ENCODE assay signal across 7 mouse cellular contexts in the genomic region with DNA sequence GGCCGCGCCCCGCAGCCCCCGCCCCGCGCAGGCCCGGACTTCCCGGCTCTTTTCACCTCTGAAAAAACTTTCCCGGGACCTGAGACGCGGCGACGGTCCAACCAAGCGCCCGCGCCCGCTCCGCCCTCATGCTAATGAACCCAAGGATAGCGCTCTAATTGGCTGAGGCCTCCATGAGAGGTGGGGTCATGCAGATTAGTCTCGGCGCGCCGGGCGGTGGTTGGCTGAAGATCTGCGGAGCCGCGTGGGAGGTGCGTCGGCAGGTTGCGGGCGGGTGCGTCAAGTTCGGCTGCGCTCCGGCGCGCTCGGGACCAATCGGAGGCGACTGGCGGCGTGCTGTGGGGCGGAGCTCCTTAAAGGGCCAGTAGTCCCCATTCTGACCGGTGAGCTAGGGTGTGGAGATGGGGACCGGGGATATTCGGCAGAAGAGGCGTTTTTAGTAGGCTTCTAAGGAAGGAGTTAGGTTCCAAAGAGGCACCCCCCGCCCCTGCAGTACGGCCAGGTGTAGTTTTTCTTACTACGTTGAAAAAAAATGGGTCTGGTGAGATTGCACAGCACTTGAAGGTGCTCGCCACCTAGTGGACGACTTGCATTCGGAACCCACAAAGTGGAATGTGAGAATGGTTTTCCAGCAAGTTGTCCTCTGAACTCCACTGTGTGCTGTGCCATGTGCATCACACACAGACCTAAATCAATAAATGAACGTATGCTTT. TPM values are rescaled to one million over a fixed set of nuclear protein-coding genes. Genes with fewer than 3 reads are reported as not detected.
DNase-seq lines count a peak whose midpoint lies in the region; ATAC-seq lines count a peak whose summit lies in the region.

A gene (minus strand): TSS at position 130 of the 713 bp plus-strand sequence.

- H3K27ac ChIP-seq in intestine, embryonic 16.5 days (ENCODE audit: low read length) = peak within 1 kb of the TSS; percentile 87
- H3K27ac ChIP-seq in midbrain, embryonic 11.5 days (ENCODE audit: low read depth, low read length) = no peak within 1 kb of the TSS; the same call in 1 of the 2 replicates

- ATAC-seq in intestine, embryonic 16.5 days = peak; percentile 92
- peak; percentile 95 for ATAC-seq in midbrain, embryonic 11.5 days (ENCODE audit: low FRiP score)

- H3K9me3 ChIP-seq in intestine, embryonic 16.5 days (ENCODE audit: control insufficient read depth, low read length) = no peaks in the 10 kb centered on the region
- no peaks in the 10 kb centered on the region for H3K9me3 ChIP-seq in midbrain, embryonic 11.5 days (ENCODE audit: control insufficient read depth, low read length)

- H3K4me1 ChIP-seq in intestine, embryonic 16.5 days (ENCODE audit: control insufficient read depth, insufficient read depth, low read length) = peaks cover 41% of the 10 kb centered on the region
- H3K4me1 ChIP-seq in midbrain, embryonic 11.5 days (ENCODE audit: control insufficient read depth, insufficient read depth, low read length) = peaks cover 25% of the 10 kb centered on the region

- no peaks in the 10 kb centered on the region for H3K36me3 ChIP-seq in intestine, embryonic 16.5 days (ENCODE audit: control insufficient read depth, insufficient read depth, low read length)
- no peaks in the 10 kb centered on the region for H3K36me3 ChIP-seq in midbrain, embryonic 11.5 days (ENCODE audit: control insufficient read depth, insufficient read depth, low read length)

- peak; percentile 99 for DNase-seq in adrenal gland, adult 8-10 months
- DNase-seq in embryo, embryonic 9.5 days (ENCODE audit: extremely low spot score) = peak; percentile 99
- DNase-seq in gastrocnemius, postnatal 4 days (ENCODE audit: low spot score in 2 of 2) = peak; percentile 98 to 99
- peak; percentile 100 for DNase-seq in left cerebral cortex, postnatal 36 days (ENCODE audit: low spot score in 2 of 2)
- peak; percentile 99 for DNase-seq in midbrain, embryonic 11.5 days (ENCODE audit: low spot score, missing footprints)
- DNase-seq in skeletal muscle tissue, adult 2 months (ENCODE audit: low read depth, low spot score) = peak; percentile 97

- H3K9ac ChIP-seq in intestine, embryonic 16.5 days (ENCODE audit: low read depth, low read length) = peak within 1 kb of the TSS; percentile 88
- H3K9ac ChIP-seq in midbrain, embryonic 11.5 days (ENCODE audit: low read length) = peak within 1 kb of the TSS; percentile 90

- intact Hi-C loops in left cerebral cortex, postnatal 36 days (cut with DNase I) = loop anchor here (2.0 kb wide), 2 partner anchors 62 to 152 kb away; no protein-coding TSS in a partner anchor

- H3K4me3 ChIP-seq in intestine, embryonic 16.5 days (ENCODE audit: low read length) = peak within 1 kb of the TSS; percentile 86
- H3K4me3 ChIP-seq in midbrain, embryonic 11.5 days (ENCODE audit: low read depth, low read length) = peak within 1 kb of the TSS; percentile 92

- H3K4me2 ChIP-seq in intestine, embryonic 16.5 days (ENCODE audit: low read depth, low read length) = peak within 1 kb of the TSS; percentile 88
- peak within 1 kb of the TSS; percentile 92 for H3K4me2 ChIP-seq in midbrain, embryonic 11.5 days

- under 1% methylated on average over 54 of the region's 54 CpGs for WGBS in intestine, embryonic 16.5 days
- WGBS in midbrain, embryonic 11.5 days = under 1% methylated on average over 54 of the region's 54 CpGs

- H3K27me3 ChIP-seq in intestine, embryonic 16.5 days (replicated peaks; ENCODE audit: control insufficient read depth, insufficient read depth, low read length) = no peaks in the 10 kb centered on the region
- H3K27me3 ChIP-seq in midbrain, embryonic 11.5 days (ENCODE audit: control insufficient read depth, insufficient read depth, low read length) = peaks cover 8% of the 10 kb centered on the region

RNA-seq across cellular contexts. Expression of the gene that starts here (rescaled TPM):
- 100 to 1,000 TPM in 3 of 4 experiments, 10 to 100 TPM in 1; 94.2 to 121 (median 112) TPM for total RNA-seq in adrenal gland, adult 8-10 months (2022)
- total RNA-seq in gastrocnemius, postnatal 4 days (2021) = 10 to 100 TPM; 46.2 to 58.6 TPM
- polyA plus RNA-seq in intestine, embryonic 16.5 days (2015; fragmentation: Nextera tagmentation; extraction: Ambion mirVana) = 69.0 and 71.4 TPM in 2 replicates
- 10 to 100 TPM; 27.0 to 35.5 TPM for total RNA-seq in left cerebral cortex, postnatal 36 days (2021)
- 89.1 and 97.7 TPM in 2 replicates for polyA plus RNA-seq in midbrain, embryonic 11.5 days (2014; fragmentation: Nextera tagmentation; extraction: Ambion mirVana)
